Mouse (Mus musculus) midbrain, embryonic 14.5 days (tissue): Measurements from ENCODE around the gene Cdc26. TPM values are rescaled to one million over a fixed set of nuclear protein-coding genes. Genes with fewer than 3 reads are reported as not detected.
A peak's percentile ranks its signal among the peaks of the same experiment; 100 is the strongest.

Experiments used
- ATAC-seq: fragments of 200-750 bp; cut with Nextera tagmentation; 2 replicates; pipeline ENCODE4 v1.8.0; 2017; ENCODE audit warnings: moderate number of reproducible peaks, moderate library complexity; ENCODE audit not compliant: low FRiP score, low TSS enrichment
- DNase-seq: peaks from one replicate; pipeline ENCODE4 v3.0.0-alpha.2; 2015
- H3K27ac ChIP-seq: fragments of 300-500 bp; sonication (generic); replicated peaks from 2 replicates; pipeline ENCODE4 v1.5.1; 2014; ENCODE audit warnings: mild to moderate bottlenecking, low read depth, low read length, moderate library complexity
- H3K27me3 ChIP-seq: fragments of 300-500 bp; sonication (generic); 2 replicates; pipeline ENCODE4 v1.6.1; 2014; ENCODE audit warnings: low read length, control low read depth, mixed read lengths; ENCODE audit not compliant: control insufficient read depth, insufficient read depth
- H3K36me3 ChIP-seq: fragments of 300-500 bp; sonication (generic); 2 replicates; pipeline ENCODE4 v1.6.1; 2014; ENCODE audit warnings: low read length, control low read depth; ENCODE audit not compliant: control insufficient read depth, insufficient read depth
- H3K4me1 ChIP-seq: fragments of 300-500 bp; sonication (generic); 2 replicates; pipeline ENCODE4 v1.6.1; 2014; ENCODE audit warnings: mild to moderate bottlenecking, antibody characterized with exemption, low read length, control low read depth; ENCODE audit not compliant: control insufficient read depth, insufficient read depth
- H3K4me2 ChIP-seq: fragments of 300-500 bp; sonication (generic); 2 replicates; pipeline ENCODE4 v1.6.1; 2014; ENCODE audit warnings: mild to moderate bottlenecking, low read length, moderate library complexity
- H3K4me3 ChIP-seq: fragments of 300-500 bp; sonication (generic); replicated peaks from 2 replicates; pipeline ENCODE4 v1.5.1; 2014; ENCODE audit warnings: low read depth, low read length
- H3K9ac ChIP-seq: fragments of 300-500 bp; sonication (generic); replicated peaks from 2 replicates; pipeline ENCODE4 v1.6.1; 2014; ENCODE audit warnings: mild to moderate bottlenecking, low read length, moderate library complexity
- H3K9me3 ChIP-seq: fragments of 300-500 bp; sonication (generic); 2 replicates; pipeline ENCODE4 v1.6.1; 2016; ENCODE audit warnings: low read length, control low read depth, mixed read lengths; ENCODE audit not compliant: control insufficient read depth
- WGBS: fragments of 180-500 bp; shearing (Covaris S2); extraction: QIAGEN DNeasy Blood & Tissue Kit; methylation state at CpG from one replicate; pipeline ENCODE4 v1.1.7; 2014; 5-methylcytosine and 5-hydroxymethylcytosine counted together
- polyA plus RNA-seq: library from polyadenylated mRNA; unstranded; fragments of >200 nt; fragmentation: Nextera tagmentation; extraction: Ambion mirVana; gene quantifications from 2 replicates; pipeline ENCODE4 v1.2.1, GENCODE M21; 2014

Gene Cdc26
- polyA plus RNA-seq = 97.5 and 98.5 TPM in 2 replicates

DNA sequence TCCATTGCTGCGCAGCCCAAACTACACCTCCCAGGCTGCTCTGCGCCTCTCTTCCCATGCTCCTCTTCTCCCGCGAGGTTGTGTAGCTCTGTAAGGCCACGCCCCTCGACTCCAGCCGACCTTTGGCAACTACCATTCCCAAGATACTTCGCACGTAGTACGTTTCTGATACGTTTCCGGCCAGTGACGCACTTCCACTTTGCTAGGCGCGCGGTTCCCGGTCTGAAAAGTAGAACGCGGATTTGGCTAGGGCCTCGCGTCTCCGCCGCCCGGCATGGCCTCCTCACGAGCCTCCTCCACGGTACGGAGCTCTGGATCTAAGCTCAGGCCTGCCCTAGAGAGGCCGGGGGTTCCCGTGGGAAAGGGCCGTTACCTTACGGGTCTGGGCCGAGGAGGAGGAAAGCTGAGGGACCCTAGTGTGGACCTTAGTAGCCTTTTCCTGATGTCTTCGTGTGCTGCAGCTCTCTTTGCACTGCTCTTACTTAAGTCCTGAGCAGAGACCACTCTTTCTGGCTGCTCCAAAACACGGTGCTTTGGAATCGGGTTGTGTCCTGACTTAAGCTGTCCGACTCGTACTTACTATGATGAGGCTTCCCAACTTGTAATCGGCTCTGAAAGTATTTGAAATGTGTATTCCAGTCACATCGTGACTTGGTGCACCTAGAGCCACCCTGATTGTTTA lies at the start of gene Cdc26, which contains the start of gene Prpf4:
Gene Cdc26 (minus strand): TSS at position 42 of the 682 bp plus-strand sequence.
Gene Prpf4 (plus strand): TSS at position 197 of the 682 bp plus-strand sequence.
- H3K27ac ChIP-seq = peak within 1 kb of the TSS; percentile 81
- peaks cover 24% of the 10 kb centered on the region for H3K4me1 ChIP-seq
- no peaks in the 10 kb centered on the region for H3K9me3 ChIP-seq
- under 1% methylated on average over 39 of the region's 39 CpGs for WGBS
- DNase-seq = peak; percentile 100
- peak within 1 kb of the TSS; percentile 74 for H3K4me2 ChIP-seq
- peak within 1 kb of the TSS; percentile 76 for H3K4me3 ChIP-seq
- no peaks in the 10 kb centered on the region for H3K27me3 ChIP-seq
- H3K36me3 ChIP-seq = peaks cover 27% of the 10 kb centered on the region
- peak within 1 kb of the TSS; percentile 80 for H3K9ac ChIP-seq
- peak; percentile 99 for ATAC-seq

DNA sequence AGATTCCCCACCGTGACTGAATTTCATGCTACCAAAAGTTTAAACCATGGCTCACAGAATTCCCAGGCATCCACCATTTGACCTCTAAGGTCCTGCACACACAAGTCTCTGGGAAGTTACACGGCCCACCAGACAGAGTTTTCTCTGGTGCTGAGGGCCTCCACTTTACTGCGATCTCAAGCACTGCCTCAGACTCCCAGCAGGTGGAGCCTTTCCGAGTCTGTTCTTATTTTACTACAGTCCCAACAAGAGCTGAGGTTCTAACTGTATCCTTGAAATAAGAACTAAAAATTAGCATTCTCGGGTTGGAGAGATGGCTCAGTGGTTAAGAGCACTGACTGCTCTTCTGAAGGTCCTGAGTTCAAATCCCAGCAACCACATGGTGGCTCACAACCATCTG lies 46.6 kb upstream of the Cdc26 start:
- H3K9ac ChIP-seq = no peak overlapping the region
- H3K4me2 ChIP-seq = no peak overlapping the region
- H3K9me3 ChIP-seq = no peaks in the 10 kb centered on the region
- no peak overlapping the region for H3K4me3 ChIP-seq
- DNase-seq (peak; percentile 62), ATAC-seq (no peak)
- no peaks in the 10 kb centered on the region for H3K4me1 ChIP-seq
- WGBS = 69% methylated on average over 5 of the region's 5 CpGs
- peaks cover 7% of the 10 kb centered on the region; the same call in 1 of the 2 replicates for H3K36me3 ChIP-seq
- H3K27ac ChIP-seq = no peak overlapping the region
- no peaks in the 10 kb centered on the region for H3K27me3 ChIP-seq

DNA sequence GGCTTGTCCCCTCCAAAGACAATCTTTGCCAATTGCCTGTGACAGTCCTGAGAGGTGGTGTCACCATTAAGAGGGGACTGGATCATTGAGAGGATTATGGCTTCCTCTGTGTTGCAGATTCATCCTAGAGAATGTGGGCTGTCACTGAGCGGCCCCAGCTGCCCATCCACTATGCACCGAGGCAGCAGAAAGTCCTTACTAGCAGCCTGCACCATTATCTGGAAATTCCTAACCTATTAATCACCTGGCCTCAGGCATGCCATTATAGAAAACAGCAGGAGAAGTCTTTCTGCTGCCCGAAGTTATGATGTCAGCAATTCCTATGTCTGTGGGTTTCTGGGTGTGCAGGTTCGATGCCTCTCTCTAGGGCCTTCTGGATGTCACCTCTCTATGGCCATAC lies 32.5 kb upstream of the Cdc26 start:
- H3K4me3 ChIP-seq = no peak overlapping the region
- ATAC-seq (no peak), DNase-seq (no peak)
- H3K9me3 ChIP-seq = no peaks in the 10 kb centered on the region
- 81% methylated on average over 4 of the region's 4 CpGs for WGBS
- no peak overlapping the region for H3K4me2 ChIP-seq
- H3K36me3 ChIP-seq = no peaks in the 10 kb centered on the region
- H3K9ac ChIP-seq = no peak overlapping the region
- H3K4me1 ChIP-seq = no peaks in the 10 kb centered on the region
- no peak overlapping the region for H3K27ac ChIP-seq
- no peaks in the 10 kb centered on the region for H3K27me3 ChIP-seq

DNA sequence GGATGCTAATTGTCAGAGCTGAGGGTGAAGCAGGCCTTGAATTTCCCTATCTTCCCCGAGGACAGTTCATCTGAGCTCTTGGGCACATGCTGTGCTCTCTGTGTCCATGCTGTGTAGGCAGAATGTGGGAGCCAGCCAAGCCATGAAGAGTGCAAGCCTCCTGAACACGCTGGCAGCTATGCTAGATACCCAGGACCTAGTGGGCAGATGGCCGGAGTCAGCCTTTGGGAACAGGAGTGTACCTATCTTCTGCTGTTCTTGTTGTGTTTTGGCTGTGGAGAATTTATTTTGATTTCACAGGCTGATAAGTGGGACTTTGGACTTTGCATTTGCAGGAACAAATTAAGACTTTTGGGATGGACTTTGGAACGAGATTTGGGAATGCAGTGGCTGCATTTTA lies 32.1 kb upstream of the Cdc26 start:
- H3K27ac ChIP-seq = no peak overlapping the region
- no peak overlapping the region for H3K4me3 ChIP-seq
- no peak for ATAC-seq
- no peak overlapping the region for H3K9ac ChIP-seq
- 71% methylated on average over 4 of the region's 4 CpGs for WGBS
- DNase-seq = no peak
- no peaks in the 10 kb centered on the region for H3K9me3 ChIP-seq
- H3K27me3 ChIP-seq = no peaks in the 10 kb centered on the region
- no peak overlapping the region for H3K4me2 ChIP-seq
- no peaks in the 10 kb centered on the region for H3K4me1 ChIP-seq
- H3K36me3 ChIP-seq = no peaks in the 10 kb centered on the region

DNA sequence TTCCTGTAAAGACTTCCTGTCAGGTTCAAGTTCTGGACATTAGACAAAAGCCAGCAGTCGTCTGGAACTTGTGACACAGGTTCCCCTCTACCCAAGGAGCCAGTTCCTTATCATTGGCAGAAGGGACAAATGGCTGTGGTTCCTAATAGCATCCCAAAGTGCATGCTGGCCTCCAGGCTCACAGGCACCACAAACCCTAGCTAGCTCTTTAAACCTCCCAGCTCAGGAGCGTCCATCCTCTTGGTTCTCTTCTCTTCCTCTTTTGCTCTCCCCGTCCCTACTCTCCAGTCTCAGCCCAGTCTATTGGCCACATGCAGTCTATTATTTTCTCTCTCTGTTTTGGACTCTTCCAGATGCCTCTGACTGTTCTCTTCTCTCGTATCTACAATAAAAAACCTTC lies 31.4 kb upstream of the Cdc26 start:
- Histone ChIP-seq H3K9me3 (no peaks in the 10 kb centered on the region), H3K4me1 (no peaks in the 10 kb centered on the region), H3K4me2 (no peak overlapping the region), H3K27ac (no peak overlapping the region), H3K4me3 (no peak overlapping the region), H3K27me3 (no peaks in the 10 kb centered on the region), H3K36me3 (no peaks in the 10 kb centered on the region), H3K9ac (no peak overlapping the region)
- ATAC-seq (no peak), DNase-seq (no peak)
- 72% methylated on average over 4 of the region's 4 CpGs for WGBS

DNA sequence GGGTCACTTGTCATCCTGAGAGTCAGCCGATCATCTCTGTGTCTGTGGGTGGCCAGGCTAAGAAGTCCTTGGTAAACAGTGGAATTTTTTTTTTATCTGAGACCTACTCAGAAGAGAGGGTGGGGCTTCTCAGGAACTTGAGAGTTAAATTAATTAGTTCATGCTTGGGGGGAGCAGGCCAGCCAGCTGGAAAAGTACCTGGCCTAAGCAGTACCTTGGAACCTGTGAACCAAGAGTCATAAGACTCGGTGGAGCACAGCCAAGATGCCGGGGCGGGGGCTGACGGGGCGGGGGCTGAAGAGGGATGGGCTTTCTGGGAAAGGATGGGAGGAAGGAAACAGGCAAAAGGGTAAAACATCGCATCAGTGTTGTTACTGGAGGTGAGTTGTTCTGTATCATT lies 29.4 kb upstream of the Cdc26 start:
- WGBS = 88% methylated on average over 7 of the region's 7 CpGs
- H3K36me3 ChIP-seq = no peaks in the 10 kb centered on the region
- H3K27me3 ChIP-seq = no peaks in the 10 kb centered on the region
- ATAC-seq = no peak
- H3K9me3 ChIP-seq = no peaks in the 10 kb centered on the region
- H3K9ac ChIP-seq = no peak overlapping the region
- DNase-seq = no peak
- H3K27ac ChIP-seq = no peak overlapping the region
- no peak overlapping the region for H3K4me3 ChIP-seq
- H3K4me2 ChIP-seq = no peak overlapping the region
- H3K4me1 ChIP-seq = no peaks in the 10 kb centered on the region

DNA sequence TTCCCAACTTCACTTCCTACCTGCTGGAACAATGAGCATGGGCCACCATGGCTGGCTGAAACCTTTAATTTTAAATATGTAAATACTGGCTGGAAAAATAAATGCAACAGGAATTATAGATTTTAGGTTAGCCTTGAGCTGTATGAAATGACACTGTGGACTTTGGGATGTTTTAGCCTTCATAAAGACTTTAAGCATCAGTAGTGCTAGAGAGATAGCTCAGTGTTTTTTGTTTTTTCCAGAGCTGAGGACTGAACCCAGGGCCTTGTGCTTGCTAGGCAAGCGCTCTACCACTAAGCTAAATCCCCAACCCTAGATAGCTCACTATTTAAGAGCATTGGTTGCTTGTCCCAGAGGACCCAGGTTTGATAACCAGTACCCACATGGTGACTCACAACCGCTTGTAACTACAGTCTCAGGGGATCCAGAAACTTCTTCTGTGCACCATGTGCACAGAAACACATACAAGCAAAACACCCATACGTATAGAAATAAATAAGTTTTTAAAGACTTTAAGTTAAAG lies 28.9 kb upstream of the Cdc26 start:
- Histone ChIP-seq H3K4me3 (no peak overlapping the region), H3K9ac (no peak overlapping the region), H3K9me3 (no peaks in the 10 kb centered on the region), H3K4me1 (no peaks in the 10 kb centered on the region), H3K4me2 (no peak overlapping the region), H3K27me3 (no peaks in the 10 kb centered on the region), H3K27ac (no peak overlapping the region), H3K36me3 (no peaks in the 10 kb centered on the region)
- no peak for DNase-seq
- 90% methylated on average over 3 of the region's 3 CpGs for WGBS
- no peak for ATAC-seq

- ATAC-seq (no peak), DNase-seq (no peak)
- Histone ChIP-seq H3K9ac (no peak within 1 kb of the TSS), H3K4me3 (no peak within 1 kb of the TSS), H3K4me1 (no peaks in the 10 kb centered on the region), H3K36me3 (no peaks in the 10 kb centered on the region), H3K27me3 (no peaks in the 10 kb centered on the region), H3K4me2 (no peak within 1 kb of the TSS), H3K27ac (no peak within 1 kb of the TSS), H3K9me3 (no peaks in the 10 kb centered on the region)
- 88% methylated on average over 6 of the region's 6 CpGs for WGBS
Measured at GRCm38 (mm10) chr4:62435081-62435480, 26.6 kb upstream of the Cdc26 start, which contains the start of gene Rnf183. Rnf183 (minus strand) TSS chr4:62435252.
